Mouse (Mus musculus): ENCODE results near the gene Olfr802.

Gene Olfr802

GRCm38 (mm10) chr10:129688069-129688468 lies at the start of gene Olfr802:
TSS of gene Olfr802 (minus strand) at chr10:129688169.
- DNase-seq (ENCODE audit: low spot score), result no peak

GRCm38 (mm10) chr10:129729275-129729674 lies 41.3 kb upstream of the Olfr802 start, which contains the start of gene Olfr805:
TSS of gene Olfr805 (minus strand) at chr10:129729375.
- no peak for DNase-seq (ENCODE audit: low spot score)

GRCm38 (mm10) chr10:129702910-129703309 lies 14.9 kb upstream of the Olfr802 start, which contains the start of gene Olfr804:
TSS of gene Olfr804 (plus strand) at chr10:129703210.
- DNase-seq (ENCODE audit: low spot score), result no peak

GRCm38 (mm10) chr10:129694186-129694585 lies 6.2 kb upstream of the Olfr802 start, which contains the start of gene Olfr803:
TSS of gene Olfr803 (minus strand) at chr10:129694286.
- DNase-seq (ENCODE audit: low spot score), result no peak

GRCm38 (mm10) chr10:129673765-129674164 lies 14.2 kb downstream of the Olfr802 start, which contains the start of gene Olfr801:
TSS of gene Olfr801 (minus strand) at chr10:129673865.
- no peak for DNase-seq (ENCODE audit: low spot score)

- no peak for DNase-seq (ENCODE audit: low spot score)
Observed at GRCm38 (mm10) chr10:129657394-129657793, 30.6 kb downstream of the Olfr802 start, which contains the start of gene Olfr800. TSS of gene Olfr800 (plus strand) at chr10:129657694.

GRCm38 (mm10) chr10:129651763-129652162 lies 36.2 kb downstream of the Olfr802 start:
- no peak for DNase-seq (ENCODE audit: low spot score)

GRCm38 (mm10) chr10:129637184-129637583 lies 50.8 kb downstream of the Olfr802 start, which contains the start of gene Olfr799:
TSS of gene Olfr799 (plus strand) at chr10:129637484.
- no peak for DNase-seq (ENCODE audit: low spot score)

GRCm38 (mm10) chr10:129627834-129628233 lies 60.1 kb downstream of the Olfr802 start, which contains the start of gene Olfr798:
TSS of gene Olfr798 (minus strand) at chr10:129627934.
- no peak for DNase-seq (ENCODE audit: low spot score)

All from ovary, postnatal 36 days (tissue).